Mouse (Mus musculus): Measurements from ENCODE around the gene Nmt1. TPM values are rescaled to one million over a fixed set of nuclear protein-coding genes. Genes with fewer than 3 reads are reported as not detected.
A peak's percentile ranks its signal among the peaks of the same experiment; 100 is the strongest.

The Nmt1 gene
- polyA plus RNA-seq, 1 experiment = 74.3 TPM

DNA sequence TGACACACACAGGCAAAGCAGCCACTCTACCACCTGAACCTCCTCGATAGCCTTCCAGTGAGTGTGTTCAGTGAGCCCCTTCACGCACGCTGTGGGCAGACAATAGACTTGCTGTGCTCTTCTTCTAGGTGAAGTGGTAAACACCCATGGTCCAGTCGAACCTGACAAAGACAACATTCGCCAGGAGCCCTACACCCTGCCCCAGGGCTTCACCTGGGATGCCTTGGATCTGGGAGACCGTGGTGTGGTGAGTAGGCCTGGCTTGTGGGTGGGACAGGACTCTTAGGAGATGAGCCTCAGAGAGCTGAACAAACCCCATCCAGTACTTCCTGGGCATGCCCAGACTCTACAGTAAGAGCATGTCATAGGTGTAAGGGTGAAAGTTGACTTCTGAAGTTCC lies 24.1 kb downstream of the Nmt1 start:
- H3K4me1 ChIP-seq (ENCODE audit: control insufficient read depth, insufficient read depth, low read length) = no peaks in the 10 kb centered on the region
- TF ChIP-seq POLR2A (IDR thresholded peaks at IDR 0.05; ENCODE audit: extremely low read depth, insufficient read depth, low read length) (no peak), CTCF (IDR thresholded peaks at IDR 0.05; ENCODE audit: extremely low read depth, insufficient read depth, low read length) (no peak)
- H3K4me3 ChIP-seq (ENCODE audit: insufficient read depth, low read length) = no peak overlapping the region
- peak overlapping the region; percentile 2; the same call in 1 of the 2 replicates for H3K27ac ChIP-seq (ENCODE audit: insufficient read depth, low read length)

DNA sequence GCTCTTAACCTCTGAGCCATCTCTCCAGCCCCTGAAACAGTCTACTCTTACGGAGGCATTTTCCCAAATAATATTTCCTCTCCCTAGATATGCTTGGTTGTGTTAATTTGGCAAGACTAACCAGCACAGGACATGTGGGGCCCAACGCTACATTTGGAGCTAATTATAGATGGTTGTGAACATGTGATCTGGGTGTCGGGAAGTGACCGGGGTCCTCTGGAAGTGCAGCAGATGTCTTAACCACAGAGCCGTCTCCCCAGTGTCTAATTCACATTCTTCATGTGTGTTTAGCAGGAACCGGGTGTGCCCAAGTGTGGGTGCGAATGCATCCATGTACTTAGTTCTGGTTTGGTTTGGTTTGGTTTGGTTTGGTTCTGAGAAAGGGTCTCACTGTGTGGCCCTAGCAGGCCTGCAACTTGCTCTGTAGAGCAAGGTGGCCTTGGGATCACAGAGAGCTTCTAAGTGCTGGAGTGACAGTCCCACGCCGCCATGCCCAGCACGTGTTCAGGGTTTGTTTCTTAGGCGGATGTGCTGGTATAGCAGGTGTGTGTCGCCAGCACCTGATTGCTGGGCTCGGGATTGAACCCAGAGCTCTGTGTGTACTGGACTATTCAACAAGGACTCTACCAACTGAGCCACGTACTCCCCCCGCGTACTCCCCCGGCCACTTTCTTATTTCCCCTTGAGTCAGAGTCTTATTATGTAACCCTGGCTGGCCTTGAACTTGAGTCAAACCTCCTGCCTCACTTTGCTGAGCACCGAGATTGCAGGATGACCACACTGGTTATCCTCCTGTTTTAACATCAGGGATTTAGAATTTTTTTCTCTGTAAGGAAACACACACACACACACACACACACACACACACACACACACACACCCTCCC lies 25.4 kb downstream of the Nmt1 start:
- H3K4me1 ChIP-seq (ENCODE audit: control insufficient read depth, insufficient read depth, low read length) = no peaks in the 10 kb centered on the region
- peak overlapping the region; percentile 76; the same call in 1 of the 2 replicates for H3K27ac ChIP-seq (ENCODE audit: insufficient read depth, low read length)
- no peak overlapping the region for H3K4me3 ChIP-seq (ENCODE audit: insufficient read depth, low read length)
- TF ChIP-seq POLR2A (IDR thresholded peaks at IDR 0.05; ENCODE audit: extremely low read depth, insufficient read depth, low read length) = no peak
- no peak for TF ChIP-seq CTCF (IDR thresholded peaks at IDR 0.05; ENCODE audit: extremely low read depth, insufficient read depth, low read length)

DNA sequence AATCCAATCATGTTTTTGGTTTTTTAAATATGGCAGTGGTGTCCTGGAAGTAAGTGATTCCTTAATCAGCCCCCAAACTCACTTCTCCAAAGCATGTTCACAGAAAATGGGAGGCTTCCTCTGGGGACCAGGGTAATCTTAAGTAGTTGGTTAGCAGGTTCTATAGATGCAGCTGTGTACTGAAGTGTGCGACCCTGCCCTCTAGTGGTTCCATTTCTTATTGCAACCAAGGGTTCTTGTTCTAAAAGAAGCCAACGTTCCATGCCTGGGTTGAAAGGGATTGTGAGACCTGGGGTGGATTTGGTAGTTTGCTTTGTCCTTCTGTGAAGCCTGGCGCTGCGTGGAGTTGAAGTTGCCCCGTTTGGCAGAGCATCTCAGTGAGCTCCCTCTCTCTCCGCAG lies 26.8 kb downstream of the Nmt1 start:
- TF ChIP-seq CTCF (IDR thresholded peaks at IDR 0.05; ENCODE audit: extremely low read depth, insufficient read depth, low read length) (peak; percentile 69), POLR2A (IDR thresholded peaks at IDR 0.05; ENCODE audit: extremely low read depth, insufficient read depth, low read length) (no peak)
- H3K27ac ChIP-seq (ENCODE audit: insufficient read depth, low read length) = no peak overlapping the region

DNA sequence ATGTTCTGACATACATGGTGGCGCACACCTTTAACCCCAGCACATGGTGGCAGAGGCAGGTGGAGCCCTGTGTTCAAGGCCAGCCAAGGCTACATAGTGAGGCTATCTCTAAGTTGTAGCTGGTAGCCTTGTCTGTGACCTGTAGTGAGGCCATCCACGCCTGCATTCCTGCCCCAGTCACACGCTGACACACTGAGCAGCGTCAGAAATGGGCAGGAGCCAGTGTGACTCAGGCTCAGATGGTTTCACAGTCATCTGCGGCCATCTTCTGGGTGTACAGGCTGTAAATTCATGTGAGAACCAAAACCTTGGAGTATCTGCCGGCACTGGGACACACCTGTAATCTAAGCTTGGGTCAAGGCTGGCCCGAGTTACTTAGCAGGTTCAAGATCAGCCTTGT lies 28.6 kb downstream of the Nmt1 start:
- H3K4me3 ChIP-seq (ENCODE audit: insufficient read depth, low read length) = no peak overlapping the region
- TF ChIP-seq POLR2A (IDR thresholded peaks at IDR 0.05; ENCODE audit: extremely low read depth, insufficient read depth, low read length) = no peak
- TF ChIP-seq CTCF (IDR thresholded peaks at IDR 0.05; ENCODE audit: extremely low read depth, insufficient read depth, low read length) = no peak
- no peaks in the 10 kb centered on the region for H3K4me1 ChIP-seq (ENCODE audit: control insufficient read depth, insufficient read depth, low read length)
- H3K27ac ChIP-seq (ENCODE audit: insufficient read depth, low read length) = no peak overlapping the region

More for the DNA sequence above, 26.8 kb downstream of the Nmt1 start:
- Histone ChIP-seq H3K4me3 (ENCODE audit: insufficient read depth, low read length) (no peak overlapping the region), H3K4me1 (ENCODE audit: control insufficient read depth, insufficient read depth, low read length) (no peaks in the 10 kb centered on the region)

DNA sequence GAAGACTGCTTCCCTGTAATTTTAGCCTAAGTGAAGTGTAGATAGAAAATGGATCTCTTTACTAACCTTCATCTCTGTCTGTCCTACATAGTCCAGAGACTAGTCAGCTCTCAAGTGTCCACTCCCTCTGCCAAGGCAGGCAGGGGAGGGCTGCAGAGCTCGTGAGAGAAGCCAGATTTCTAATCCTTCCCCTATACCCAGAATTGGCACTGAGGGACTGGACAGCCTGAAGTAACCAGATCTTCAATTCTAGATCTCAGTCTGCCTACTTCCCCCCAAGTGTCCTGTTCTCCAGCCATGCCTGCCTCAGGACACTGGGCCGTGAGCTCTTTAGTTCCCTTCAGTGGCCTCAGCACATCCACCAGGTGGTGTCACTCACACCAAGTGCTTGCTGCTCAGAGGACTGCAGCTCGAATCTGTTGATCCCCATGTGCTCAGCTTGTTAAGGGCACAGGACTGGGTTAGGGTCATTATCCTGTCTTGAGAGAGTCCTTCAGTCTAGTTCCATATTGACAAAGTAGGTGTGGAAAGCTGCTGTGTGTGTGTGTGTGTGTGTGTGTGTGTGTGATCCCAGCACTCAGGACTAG lies 30.6 kb downstream of the Nmt1 start:
- Histone ChIP-seq H3K4me3 (ENCODE audit: insufficient read depth, low read length) (no peak overlapping the region), H3K4me1 (ENCODE audit: control insufficient read depth, insufficient read depth, low read length) (no peaks in the 10 kb centered on the region)

DNA sequence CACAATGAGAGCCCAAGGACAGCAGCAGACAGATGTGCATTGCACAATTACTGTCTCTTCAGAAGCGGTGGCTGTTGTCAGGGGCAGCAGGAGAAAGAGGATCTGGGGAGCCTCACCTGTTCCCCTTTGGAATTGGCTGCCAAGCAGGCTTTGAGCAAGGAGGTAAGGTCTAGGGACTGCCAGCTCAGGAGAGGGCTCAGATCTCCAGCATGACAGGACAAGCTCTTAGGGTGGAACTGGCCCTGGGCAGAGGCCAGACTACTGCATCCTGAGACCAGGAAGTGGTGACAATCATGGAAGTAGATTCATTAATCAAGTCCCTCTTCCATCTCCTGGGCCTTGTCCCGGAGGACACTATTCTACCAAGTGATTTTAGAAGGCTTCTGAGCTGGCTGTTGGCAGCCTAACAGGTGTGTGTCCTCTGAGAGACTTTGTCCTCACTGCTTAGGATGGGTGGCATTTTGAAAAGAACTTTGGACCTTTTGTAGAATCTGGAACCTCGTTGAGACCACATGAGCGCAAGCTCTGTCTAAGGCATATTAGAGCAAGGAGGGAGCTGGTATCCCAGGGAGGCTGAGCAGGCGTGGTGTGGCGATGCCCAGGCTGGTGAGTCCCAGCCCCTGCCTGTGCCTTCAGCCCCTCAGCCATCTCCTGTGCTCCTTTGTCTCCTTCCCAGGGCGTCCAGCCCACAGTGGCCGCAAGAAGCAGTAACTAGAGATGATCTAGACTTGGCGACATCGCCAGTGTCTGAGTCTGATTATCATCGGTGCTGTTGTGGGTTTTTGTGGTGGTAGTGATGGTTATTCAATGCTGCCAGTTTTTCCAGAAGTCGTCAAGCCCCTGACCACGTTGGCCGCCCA lies 38.4 kb downstream of the Nmt1 start:
- TF ChIP-seq CTCF (IDR thresholded peaks at IDR 0.05; ENCODE audit: extremely low read depth, insufficient read depth, low read length) (no peak), POLR2A (IDR thresholded peaks at IDR 0.05; ENCODE audit: extremely low read depth, insufficient read depth, low read length) (no peak)
- Histone ChIP-seq H3K4me1 (ENCODE audit: control insufficient read depth, insufficient read depth, low read length) (no peaks in the 10 kb centered on the region), H3K4me3 (ENCODE audit: insufficient read depth, low read length) (no peak overlapping the region), H3K27ac (ENCODE audit: insufficient read depth, low read length) (no peak overlapping the region)

More for the DNA sequence above, 30.6 kb downstream of the Nmt1 start:
- H3K27ac ChIP-seq (ENCODE audit: insufficient read depth, low read length) = no peak overlapping the region
- TF ChIP-seq POLR2A (IDR thresholded peaks at IDR 0.05; ENCODE audit: extremely low read depth, insufficient read depth, low read length) = no peak

DNA sequence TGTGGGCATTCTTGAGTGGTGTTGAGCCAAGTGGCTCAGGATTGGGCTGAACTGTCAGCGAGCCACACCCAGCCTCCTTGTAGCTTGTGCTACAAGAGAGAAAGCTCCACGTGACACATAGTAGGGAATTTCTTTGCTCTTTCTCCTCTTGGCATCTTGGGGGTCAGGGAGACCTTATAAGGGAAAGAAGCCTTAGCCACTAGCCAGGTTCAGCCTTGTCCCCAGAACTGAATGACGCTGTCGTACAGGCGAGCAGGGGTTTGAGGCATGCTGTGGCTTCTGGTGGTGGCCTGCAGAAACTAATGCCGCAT lies 39.0 kb downstream of the Nmt1 start:
- TF ChIP-seq CTCF (IDR thresholded peaks at IDR 0.05; ENCODE audit: extremely low read depth, insufficient read depth, low read length) (no peak), POLR2A (IDR thresholded peaks at IDR 0.05; ENCODE audit: extremely low read depth, insufficient read depth, low read length) (no peak)
- no peak overlapping the region for H3K27ac ChIP-seq (ENCODE audit: insufficient read depth, low read length)
- no peaks in the 10 kb centered on the region for H3K4me1 ChIP-seq (ENCODE audit: control insufficient read depth, insufficient read depth, low read length)
- no peak overlapping the region for H3K4me3 ChIP-seq (ENCODE audit: insufficient read depth, low read length)

DNA sequence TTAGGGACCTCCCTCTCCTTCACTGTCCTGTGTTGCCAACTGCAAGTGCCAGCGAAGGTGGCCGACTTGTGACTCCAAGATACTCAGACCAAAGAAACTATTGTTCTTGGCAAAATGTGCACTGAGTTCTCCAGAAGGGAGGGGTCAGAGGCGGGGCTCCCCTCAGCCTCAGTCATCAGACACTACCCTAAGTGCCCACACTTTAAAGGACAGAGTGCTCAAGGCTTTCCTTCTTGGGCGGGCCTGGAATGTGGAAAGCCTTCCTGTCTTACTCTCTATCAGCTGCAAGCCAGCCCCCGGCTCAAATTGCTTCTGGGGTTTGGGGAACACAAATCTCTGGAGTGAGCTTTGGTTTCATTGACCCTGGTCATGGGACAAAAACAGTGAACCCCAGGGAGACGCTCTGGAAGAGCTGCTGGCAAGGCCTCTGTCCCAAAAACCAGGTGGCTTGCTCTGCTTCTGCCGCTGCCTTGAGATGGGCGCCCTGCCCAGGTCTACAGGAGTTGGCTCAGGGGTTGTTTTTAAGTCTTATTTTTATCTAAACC lies 39.5 kb downstream of the Nmt1 start:
- H3K27ac ChIP-seq (ENCODE audit: insufficient read depth, low read length) = no peak overlapping the region
- H3K4me1 ChIP-seq (ENCODE audit: control insufficient read depth, insufficient read depth, low read length) = no peaks in the 10 kb centered on the region
- no peak for TF ChIP-seq CTCF (IDR thresholded peaks at IDR 0.05; ENCODE audit: extremely low read depth, insufficient read depth, low read length)
- TF ChIP-seq POLR2A (IDR thresholded peaks at IDR 0.05; ENCODE audit: extremely low read depth, insufficient read depth, low read length) = no peak
- no peak overlapping the region for H3K4me3 ChIP-seq (ENCODE audit: insufficient read depth, low read length)

DNA sequence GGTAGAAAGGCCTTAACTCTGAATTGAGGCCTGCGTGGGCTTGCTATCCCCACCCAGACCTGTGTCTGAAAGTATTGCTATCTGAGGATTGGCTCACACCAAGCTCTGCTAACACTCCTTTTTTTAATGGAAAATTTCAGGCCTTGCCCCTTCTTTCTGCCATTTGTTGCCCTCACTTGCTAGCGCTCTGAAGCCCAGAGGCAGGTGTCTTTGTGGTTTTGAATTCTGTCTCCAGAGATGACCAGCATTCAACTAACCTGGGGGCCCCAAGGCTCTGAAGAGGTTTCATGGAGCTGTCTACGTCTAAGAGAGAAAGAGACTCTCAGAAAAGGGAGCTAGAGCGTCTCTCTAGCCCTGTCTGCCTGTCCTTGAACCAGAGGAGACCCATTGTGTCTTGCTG lies 40.3 kb downstream of the Nmt1 start:
- H3K4me3 ChIP-seq (ENCODE audit: insufficient read depth, low read length) = no peak overlapping the region
- no peak for TF ChIP-seq POLR2A (IDR thresholded peaks at IDR 0.05; ENCODE audit: extremely low read depth, insufficient read depth, low read length)
- TF ChIP-seq CTCF (IDR thresholded peaks at IDR 0.05; ENCODE audit: extremely low read depth, insufficient read depth, low read length) = no peak
- no peak overlapping the region for H3K27ac ChIP-seq (ENCODE audit: insufficient read depth, low read length)
- H3K4me1 ChIP-seq (ENCODE audit: control insufficient read depth, insufficient read depth, low read length) = no peaks in the 10 kb centered on the region
